Mouse (Mus musculus): ENCODE results near the gene Tnfrsf21. TPM values are rescaled to one million over a fixed set of nuclear protein-coding genes. Genes with fewer than 3 reads are reported as not detected.

Tnfrsf21 gene
- polyA plus RNA-seq, 1 experiment from 2014 or later = 32.9 TPM

GRCm38 (mm10) chr17:43058277-43059025 lies 42.1 kb downstream of the Tnfrsf21 start:
- WGBS = 89% methylated on average over 11 of the region's 11 CpGs
- Histone ChIP-seq H3K9ac (no peak overlapping the region), H3K9me3 (replicated peaks) (no peaks in the 10 kb centered on the region), H3K36me3 (no peaks in the 10 kb centered on the region), H3K27me3 (no peaks in the 10 kb centered on the region), H3K4me3 (replicated peaks) (no peak overlapping the region), H3K4me1 (no peaks in the 10 kb centered on the region), H3K27ac (replicated peaks) (no peak overlapping the region), H3K4me2 (replicated peaks) (no peak overlapping the region)
- no peak for ATAC-seq (ENCODE audit: insufficient number of reproducible peaks, low FRiP score, low TSS enrichment, low read depth)

- Histone ChIP-seq H3K4me1 (no peaks in the 10 kb centered on the region), H3K9ac (no peak overlapping the region), H3K4me2 (replicated peaks) (no peak overlapping the region), H3K4me3 (replicated peaks) (no peak overlapping the region), H3K9me3 (replicated peaks) (no peaks in the 10 kb centered on the region), H3K27ac (replicated peaks) (no peak overlapping the region), H3K36me3 (0 out of 2 replicates have a peak, but pooled peaks cover 6% of the 10 kb centered on the region), H3K27me3 (no peaks in the 10 kb centered on the region)
- no peak for ATAC-seq (ENCODE audit: insufficient number of reproducible peaks, low FRiP score, low TSS enrichment, low read depth)
- 93% methylated on average over 6 of the region's 6 CpGs for WGBS
These were observed 48.4 kb downstream of the Tnfrsf21 start for GRCm38 (mm10) chr17:43064705-43065104.

DNA sequence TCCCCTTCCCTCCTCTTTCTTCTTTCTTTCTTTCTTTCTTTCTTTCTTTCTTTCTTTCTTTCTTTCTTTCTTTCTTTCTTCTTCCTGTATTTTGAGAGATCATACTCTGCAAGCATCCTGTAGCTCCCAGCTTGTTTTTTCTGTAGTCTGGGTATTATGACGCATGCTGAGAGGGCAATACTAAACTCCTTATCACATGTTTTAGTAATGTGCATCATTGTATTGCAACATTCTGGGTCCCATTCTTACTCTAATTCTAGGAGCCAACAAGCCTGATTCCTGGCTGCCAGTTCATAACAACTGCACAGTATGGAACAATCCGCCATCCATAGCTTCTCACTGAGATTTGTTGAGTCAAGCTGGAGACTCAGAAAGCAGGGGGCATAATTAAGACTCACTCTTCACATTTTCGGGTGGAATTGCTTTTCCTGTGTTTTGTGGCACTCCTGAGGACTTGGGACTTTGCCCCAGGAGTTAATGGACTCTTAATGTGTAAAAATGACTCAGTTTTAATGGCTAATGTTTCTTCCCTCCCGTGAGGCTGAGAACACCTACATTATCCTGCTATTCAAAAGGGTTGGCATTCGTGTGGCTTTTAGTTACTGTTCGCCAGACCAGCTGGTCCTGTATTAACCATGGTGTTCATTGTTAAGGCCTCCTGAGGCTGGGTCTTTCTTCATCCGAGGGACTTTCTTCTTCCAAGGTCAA lies 52.6 kb downstream of the Tnfrsf21 start:
- 84% methylated on average over 7 of the region's 7 CpGs for WGBS
- Histone ChIP-seq H3K9me3 (replicated peaks) (no peaks in the 10 kb centered on the region), H3K9ac (no peak overlapping the region), H3K36me3 (0 out of 2 replicates have a peak, but pooled peaks cover 6% of the 10 kb centered on the region), H3K4me3 (replicated peaks) (no peak overlapping the region), H3K4me2 (replicated peaks) (no peak overlapping the region), H3K4me1 (no peaks in the 10 kb centered on the region), H3K27ac (replicated peaks) (no peak overlapping the region), H3K27me3 (no peaks in the 10 kb centered on the region)
- no peak for ATAC-seq (ENCODE audit: insufficient number of reproducible peaks, low FRiP score, low TSS enrichment, low read depth)

GRCm38 (mm10) chr17:43070946-43071345 lies 54.6 kb downstream of the Tnfrsf21 start:
- Histone ChIP-seq H3K4me1 (0 out of 2 replicates have a peak, but pooled peaks cover 5% of the 10 kb centered on the region), H3K27me3 (no peaks in the 10 kb centered on the region), H3K9ac (no peak overlapping the region), H3K4me2 (replicated peaks) (no peak overlapping the region), H3K9me3 (replicated peaks) (no peaks in the 10 kb centered on the region), H3K27ac (replicated peaks) (no peak overlapping the region; the same call in 1 of the 2 replicates), H3K4me3 (replicated peaks) (no peak overlapping the region), H3K36me3 (0 out of 2 replicates have a peak, but pooled peaks cover 2% of the 10 kb centered on the region)
- WGBS = 67% methylated on average over 2 of the region's 2 CpGs
- ATAC-seq (ENCODE audit: insufficient number of reproducible peaks, low FRiP score, low TSS enrichment, low read depth) = no peak

GRCm38 (mm10) chr17:43072142-43072786 lies 55.9 kb downstream of the Tnfrsf21 start:
- Histone ChIP-seq H3K27me3 (no peaks in the 10 kb centered on the region), H3K36me3 (no peaks in the 10 kb centered on the region), H3K9me3 (replicated peaks) (no peaks in the 10 kb centered on the region), H3K4me3 (replicated peaks) (no peak overlapping the region), H3K4me2 (replicated peaks) (no peak overlapping the region), H3K27ac (replicated peaks) (no peak overlapping the region), H3K9ac (no peak overlapping the region), H3K4me1 (peaks cover 9% of the 10 kb centered on the region)
- no peak for ATAC-seq (ENCODE audit: insufficient number of reproducible peaks, low FRiP score, low TSS enrichment, low read depth)
- 61% methylated on average over 11 of the region's 11 CpGs for WGBS

- no peaks in the 10 kb centered on the region for H3K36me3 ChIP-seq
- H3K9me3 ChIP-seq (replicated peaks) = no peaks in the 10 kb centered on the region
- ATAC-seq (ENCODE audit: insufficient number of reproducible peaks, low FRiP score, low TSS enrichment, low read depth) = no peak
- H3K27ac ChIP-seq (replicated peaks) = no peak overlapping the region
- H3K4me3 ChIP-seq (replicated peaks) = no peak overlapping the region
- peaks cover 14% of the 10 kb centered on the region for H3K4me1 ChIP-seq
- 44% methylated on average over 5 of the region's 5 CpGs for WGBS
- no peaks in the 10 kb centered on the region for H3K27me3 ChIP-seq
- H3K4me2 ChIP-seq (replicated peaks) = no peak overlapping the region
- H3K9ac ChIP-seq = no peak overlapping the region
These were observed 56.4 kb downstream of the Tnfrsf21 start for GRCm38 (mm10) chr17:43072787-43073148.

- Histone ChIP-seq H3K9ac (no peak overlapping the region), H3K9me3 (replicated peaks) (no peaks in the 10 kb centered on the region), H3K4me2 (replicated peaks) (no peak overlapping the region), H3K4me1 (peaks cover 15% of the 10 kb centered on the region), H3K27ac (replicated peaks) (no peak overlapping the region), H3K27me3 (no peaks in the 10 kb centered on the region), H3K36me3 (no peaks in the 10 kb centered on the region), H3K4me3 (replicated peaks) (no peak overlapping the region)
- no peak for ATAC-seq (ENCODE audit: insufficient number of reproducible peaks, low FRiP score, low TSS enrichment, low read depth)
- 70% methylated on average over 5 of the region's 5 CpGs for WGBS
These were observed 58.0 kb downstream of the Tnfrsf21 start for GRCm38 (mm10) chr17:43074391-43074790.

GRCm38 (mm10) chr17:43075100-43075499 lies 58.7 kb downstream of the Tnfrsf21 start:
- H3K9ac ChIP-seq = no peak overlapping the region
- H3K4me2 ChIP-seq (replicated peaks) = no peak overlapping the region
- no peaks in the 10 kb centered on the region for H3K9me3 ChIP-seq (replicated peaks)
- no peaks in the 10 kb centered on the region for H3K36me3 ChIP-seq
- no peak overlapping the region for H3K4me3 ChIP-seq (replicated peaks)
- peaks cover 15% of the 10 kb centered on the region for H3K4me1 ChIP-seq
- 45% methylated on average over 8 of the region's 8 CpGs for WGBS
- no peaks in the 10 kb centered on the region for H3K27me3 ChIP-seq
- H3K27ac ChIP-seq (replicated peaks) = no peak overlapping the region
- no peak for ATAC-seq (ENCODE audit: insufficient number of reproducible peaks, low FRiP score, low TSS enrichment, low read depth)

- Histone ChIP-seq H3K27me3 (no peaks in the 10 kb centered on the region), H3K4me3 (replicated peaks) (no peak overlapping the region), H3K9ac (no peak overlapping the region), H3K4me1 (peaks cover 15% of the 10 kb centered on the region), H3K4me2 (replicated peaks) (no peak overlapping the region), H3K36me3 (no peaks in the 10 kb centered on the region), H3K27ac (replicated peaks) (no peak overlapping the region), H3K9me3 (replicated peaks) (no peaks in the 10 kb centered on the region)
- ATAC-seq (ENCODE audit: insufficient number of reproducible peaks, low FRiP score, low TSS enrichment, low read depth) = no peak
- 82% methylated on average over 8 of the region's 8 CpGs for WGBS
These were observed 59.6 kb downstream of the Tnfrsf21 start for GRCm38 (mm10) chr17:43075937-43076336.

DNA sequence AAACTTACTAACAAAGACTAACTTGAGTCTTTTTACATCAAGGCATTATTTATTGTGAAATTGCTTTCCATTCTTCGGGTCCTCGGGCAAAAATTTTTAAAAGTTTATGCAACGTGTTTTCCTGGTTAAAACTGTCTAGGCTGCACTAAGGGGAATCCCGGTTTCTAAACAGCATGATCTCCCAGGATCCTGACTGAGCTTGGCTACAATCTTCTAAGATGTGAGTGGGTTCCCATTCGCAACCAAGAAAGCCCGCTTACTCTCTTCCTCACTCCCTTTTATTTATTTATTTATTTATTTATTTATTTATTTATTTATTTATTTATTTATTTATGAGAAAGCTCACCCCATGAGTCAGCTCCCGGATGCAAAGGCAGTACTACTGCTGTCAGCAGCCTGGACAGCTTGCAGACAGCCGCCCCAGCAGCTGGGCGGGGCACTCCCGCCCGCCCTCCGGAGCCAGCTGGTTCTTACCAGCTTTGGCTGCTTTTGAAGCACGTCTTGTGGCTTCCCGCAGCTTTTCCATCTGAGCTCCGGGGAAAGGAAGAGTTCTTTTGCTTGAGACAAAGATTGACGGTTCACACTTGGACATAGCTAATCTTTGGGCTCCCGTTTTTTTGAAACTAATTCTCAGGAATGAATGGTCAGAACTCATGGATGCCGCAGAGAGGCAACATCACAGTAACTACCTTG lies 60.6 kb downstream of the Tnfrsf21 start:
- peak; percentile 90 for ATAC-seq (ENCODE audit: insufficient number of reproducible peaks, low FRiP score, low TSS enrichment, low read depth)
- H3K27me3 ChIP-seq = no peaks in the 10 kb centered on the region
- H3K4me2 ChIP-seq (replicated peaks) = peak overlapping the region; percentile 33
- H3K27ac ChIP-seq (replicated peaks) = peak overlapping the region; percentile 25; the same call in 1 of the 2 replicates
- WGBS = 17% methylated on average over 18 of the region's 18 CpGs
- H3K4me3 ChIP-seq (replicated peaks) = no peak overlapping the region
- H3K36me3 ChIP-seq = no peaks in the 10 kb centered on the region
- H3K4me1 ChIP-seq = peaks cover 15% of the 10 kb centered on the region
- no peak overlapping the region for H3K9ac ChIP-seq
- H3K9me3 ChIP-seq (replicated peaks) = no peaks in the 10 kb centered on the region

- H3K27ac ChIP-seq (replicated peaks) = 0 out of 2 replicates have a peak overlapping the region, but pooled peaks have one; percentile 25
- WGBS = 34% methylated on average over 4 of the region's 4 CpGs
- no peak for ATAC-seq (ENCODE audit: insufficient number of reproducible peaks, low FRiP score, low TSS enrichment, low read depth)
These were observed 61.2 kb downstream of the Tnfrsf21 start for GRCm38 (mm10) chr17:43077540-43077939.

More at GRCm38 (mm10) chr17:43077540-43077939, 61.2 kb downstream of the Tnfrsf21 start:
- H3K4me1 ChIP-seq = peaks cover 15% of the 10 kb centered on the region
- no peak overlapping the region for H3K9ac ChIP-seq
- H3K36me3 ChIP-seq = no peaks in the 10 kb centered on the region
- no peaks in the 10 kb centered on the region for H3K9me3 ChIP-seq (replicated peaks)
- no peaks in the 10 kb centered on the region for H3K27me3 ChIP-seq
- H3K4me3 ChIP-seq (replicated peaks) = no peak overlapping the region
- peak overlapping the region; percentile 33 for H3K4me2 ChIP-seq (replicated peaks)
